Mouse (Mus musculus) ES-Bruce4 (cell line): Measurements from ENCODE around the gene Cmc2.

ENCODE experiments used
- CTCF ChIP-seq: IDR thresholded peaks from one replicate; pipeline ENCODE4 v1.8.1; 2011; ENCODE audit warnings: low read depth, low read length
- POLR2A ChIP-seq: IDR thresholded peaks from one replicate; pipeline ENCODE4 v1.8.1; 2011; ENCODE audit warnings: low read length; ENCODE audit not compliant: insufficient read depth

DNA sequence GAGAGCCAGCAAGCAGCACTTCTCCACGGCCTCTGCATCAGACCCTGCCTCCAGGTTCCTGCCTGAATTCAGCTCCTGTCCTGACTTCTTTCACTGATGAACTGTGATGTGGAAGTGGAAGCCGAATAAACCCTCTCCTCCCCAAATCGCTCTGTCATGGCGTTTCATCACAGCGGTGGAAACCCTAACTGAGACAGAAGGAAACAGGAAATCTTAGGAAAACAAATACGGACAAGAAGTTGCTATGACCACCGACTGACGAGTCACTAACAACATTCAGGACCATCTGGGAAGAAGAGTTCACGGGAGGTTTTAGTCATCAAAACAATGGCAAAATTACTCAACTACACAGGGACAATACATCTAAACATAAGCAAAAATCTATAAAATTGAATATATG is 28.6 kb downstream of the Cmc2 start:
- TF ChIP-seq POLR2A (no peak), CTCF (no peak)
